Mouse (Mus musculus): Measurements from ENCODE around the gene Aadacl4. TPM values are rescaled to one million over a fixed set of nuclear protein-coding genes. Genes with fewer than 3 reads are reported as not detected.

The Aadacl4 gene
- polyA plus RNA-seq, 1 experiment = not detected

- H3K4me3 ChIP-seq (ENCODE audit: insufficient read depth, poor library complexity, severe bottlenecking) = no peak overlapping the region
- H3K79me3 ChIP-seq (ENCODE audit: low read depth) = no peaks in the 10 kb centered on the region
- H3K36me3 ChIP-seq (ENCODE audit: control insufficient read depth, insufficient read depth) = no peaks in the 10 kb centered on the region
- no peaks in the 10 kb centered on the region for H3K79me2 ChIP-seq (ENCODE audit: control insufficient read depth, insufficient read depth)
- H3ac ChIP-seq (ENCODE audit: control insufficient read depth, insufficient read length, low read depth) = no peak overlapping the region
- TF ChIP-seq FOSL1 (IDR thresholded peaks at IDR 0.05; ENCODE audit: insufficient read depth, low read length, poor library complexity, severe bottlenecking) (no peak), MYOG (IDR thresholded peaks at IDR 0.05; ENCODE audit: control insufficient read depth, extremely low read depth, insufficient read length) (no peak), MAX (IDR thresholded peaks at IDR 0.05) (no peak), USF1 (IDR thresholded peaks at IDR 0.05; ENCODE audit: low read depth) (no peak), CTCF (IDR thresholded peaks at IDR 0.05; ENCODE audit: control insufficient read depth, insufficient read depth, insufficient read length) (no peak), CEBPB (IDR thresholded peaks at IDR 0.05; ENCODE audit: low read depth) (no peak), MYOD1 (IDR thresholded peaks at IDR 0.05; ENCODE audit: control insufficient read depth, insufficient read length, low read depth) (no peak)
- H3K27me3 ChIP-seq (ENCODE audit: control insufficient read depth, insufficient read depth, insufficient read length) = no peaks in the 10 kb centered on the region
Observed at GRCm38 (mm10) chr4:144638263-144638662, 24.8 kb downstream of the Aadacl4 start.

Other genes with a start within 250 kb of the Aadacl4 start
- not detected for gene Pramef20, start 235.8 kb upstream of the Aadacl4 start, polyA plus RNA-seq (2012; fragmentation: generic; extraction: Trizol)
- not detected for gene Pramef12, start 205.2 kb upstream of the Aadacl4 start, polyA plus RNA-seq (2012; fragmentation: generic; extraction: Trizol)
- not detected for gene 1700012P22Rik, start 174.9 kb upstream of the Aadacl4 start, polyA plus RNA-seq (2012; fragmentation: generic; extraction: Trizol)
- not detected for gene Gm9944, start 160.4 kb upstream of the Aadacl4 start, polyA plus RNA-seq (2012; fragmentation: generic; extraction: Trizol)
- gene Aadacl3, start 150.0 kb upstream of the Aadacl4 start, polyA plus RNA-seq (2012; fragmentation: generic; extraction: Trizol) = not detected
- gene 9430007A20Rik, start 93.9 kb upstream of the Aadacl4 start, polyA plus RNA-seq (2012; fragmentation: generic; extraction: Trizol) = not detected
- not detected for gene Gm13124, start 48.6 kb upstream of the Aadacl4 start, polyA plus RNA-seq (2012; fragmentation: generic; extraction: Trizol)
- not detected for gene Gm436, start 72.7 kb downstream of the Aadacl4 start, polyA plus RNA-seq (2012; fragmentation: generic; extraction: Trizol)
- not detected for gene Gm13178, start 107.7 kb downstream of the Aadacl4 start, polyA plus RNA-seq (2012; fragmentation: generic; extraction: Trizol)
- gene Gm438, start 172.9 kb downstream of the Aadacl4 start, polyA plus RNA-seq (2012; fragmentation: generic; extraction: Trizol) = not detected